Mouse (Mus musculus) CD4-positive, CD25-positive, alpha-beta regulatory T cell, adult 2 months (primary cell): Measurements from ENCODE around the gene Glra4.
A peak's percentile ranks its signal among the peaks of the same experiment; 100 is the strongest.

ENCODE experiments used
- DNase-seq: peaks from one replicate; pipeline ENCODE4 v3.0.0-alpha.2; 2012; ENCODE audit warnings: low read depth, low spot score

The Glra4 gene

GRCm38 (mm10) chrX:136780041-136780440 is at the start of gene Glra4:
Gene Glra4 (minus strand): TSS chrX:136780141.
- DNase-seq, result no peak

- no peak for DNase-seq
Observed at GRCm38 (mm10) chrX:136828610-136829009, 48.7 kb upstream of the Glra4 start.

GRCm38 (mm10) chrX:136825016-136825415 is 45.1 kb upstream of the Glra4 start:
- no peak for DNase-seq

GRCm38 (mm10) chrX:136822371-136822770 is 42.4 kb upstream of the Glra4 start, which contains the start of gene Plp1:
Gene Plp1 (plus strand): TSS chrX:136822671.
- DNase-seq, result no peak

- DNase-seq, result peak; percentile 68
Observed at GRCm38 (mm10) chrX:136820250-136820649, 40.3 kb upstream of the Glra4 start.

GRCm38 (mm10) chrX:136819752-136820151 is 39.8 kb upstream of the Glra4 start:
- DNase-seq, result no peak

- no peak for DNase-seq
Observed at GRCm38 (mm10) chrX:136797223-136797622, 17.3 kb upstream of the Glra4 start.

- DNase-seq, result no peak
Observed at GRCm38 (mm10) chrX:136789446-136789845, 9.5 kb upstream of the Glra4 start.

GRCm38 (mm10) chrX:136779262-136779661 is 679 bp downstream of the Glra4 start:
- no peak for DNase-seq

GRCm38 (mm10) chrX:136778046-136778445 is 1.9 kb downstream of the Glra4 start:
- DNase-seq, result no peak

GRCm38 (mm10) chrX:136773035-136773434 is 6.9 kb downstream of the Glra4 start:
- no peak for DNase-seq

GRCm38 (mm10) chrX:136761103-136762074 is 18.6 kb downstream of the Glra4 start:
- DNase-seq, result peak; percentile 55

GRCm38 (mm10) chrX:136755464-136755863 is 24.5 kb downstream of the Glra4 start:
- DNase-seq, result no peak

GRCm38 (mm10) chrX:136749329-136749728 is 30.6 kb downstream of the Glra4 start:
- no peak for DNase-seq

- DNase-seq, result peak; percentile 22
Observed at GRCm38 (mm10) chrX:136744663-136745062, 35.3 kb downstream of the Glra4 start.

GRCm38 (mm10) chrX:136743459-136743858 is 36.5 kb downstream of the Glra4 start, which contains the start of gene Morf4l2:
Gene Morf4l2 (minus strand): TSS chrX:136743690.
- no peak for DNase-seq

- peak; percentile 84 for DNase-seq
Observed at GRCm38 (mm10) chrX:136742661-136743103, 37.3 kb downstream of the Glra4 start.

GRCm38 (mm10) chrX:136742241-136742640 is 37.7 kb downstream of the Glra4 start:
- DNase-seq, result no peak

GRCm38 (mm10) chrX:136741651-136742201 is 38.2 kb downstream of the Glra4 start:
- DNase-seq, result peak; percentile 91

GRCm38 (mm10) chrX:136740791-136741650 is 38.9 kb downstream of the Glra4 start:
- peak; percentile 95 for DNase-seq

- DNase-seq, result no peak
Observed at GRCm38 (mm10) chrX:136740087-136740790, 39.7 kb downstream of the Glra4 start.
